In genomic region chr6:83161921-83162641, GRCm38 (mm10) we compare ENCODE assay signal across 8 mouse cellular contexts. TPM values are rescaled to one million over a fixed set of nuclear protein-coding genes. Genes with fewer than 3 reads are reported as not detected.
A peak's percentile ranks its signal among the peaks of the same experiment; 100 is the strongest.
DNase-seq lines count a peak whose midpoint lies in the region; ATAC-seq and TF ChIP-seq lines count a peak whose summit lies in the region.

No protein-coding gene starts in this region.

- TF ChIP-seq CTCF in liver, embryonic 14.5 days (IDR thresholded peaks at IDR 0.05; ENCODE audit: low read depth) = no peak

- DNase-seq in B cell, adult 2 months = peak; percentile 5 to 8
- DNase-seq in adrenal gland, adult 18-20 months (ENCODE audit: low spot score in 2 of 2) = peak; percentile 43 to 45
- peak; percentile 75 for DNase-seq in intestine, embryonic 14.5 days (ENCODE audit: low spot score)
- DNase-seq in liver, embryonic 14.5 days (ENCODE audit: low read depth in 3 of 3, low spot score in 3 of 3) = no peak
- no peak for DNase-seq in left cerebral cortex, adult 11 months (ENCODE audit: low spot score)
- DNase-seq in frontal cortex, adult 2 months (ENCODE audit: extremely low spot score in 1 of 2, low spot score in 1 of 2) = no peak

- no peaks in the 10 kb centered on the region for H3K9me3 ChIP-seq in forebrain, embryonic 12.5 days
- no peaks in the 10 kb centered on the region for H3K9me3 ChIP-seq in intestine, embryonic 14.5 days (ENCODE audit: control insufficient read depth, low read length)
- no peaks in the 10 kb centered on the region for H3K9me3 ChIP-seq in liver, embryonic 14.5 days (ENCODE audit: control insufficient read depth, low read length)
- no peaks in the 10 kb centered on the region for H3K9me3 ChIP-seq in neural tube, embryonic 12.5 days

- H3K4me2 ChIP-seq in forebrain, embryonic 12.5 days = peak overlapping the region; percentile 40
- H3K4me2 ChIP-seq in intestine, embryonic 14.5 days (ENCODE audit: low read length) = peak overlapping the region; percentile 83
- peak overlapping the region; percentile 52 for H3K4me2 ChIP-seq in liver, embryonic 14.5 days (ENCODE audit: low read depth)
- peak overlapping the region; percentile 53 for H3K4me2 ChIP-seq in neural tube, embryonic 12.5 days (replicated peaks)

- WGBS in forebrain, embryonic 12.5 days = under 1% methylated on average over 49 of the region's 49 CpGs
- under 1% methylated on average over 49 of the region's 49 CpGs for WGBS in intestine, embryonic 14.5 days
- 1% methylated on average over 49 of the region's 49 CpGs for WGBS in liver, embryonic 14.5 days (ENCODE audit: insufficient replicate concordance)
- WGBS in neural tube, embryonic 12.5 days = under 1% methylated on average over 49 of the region's 49 CpGs

- no peak for TF ChIP-seq EP300 in liver, embryonic 14.5 days (IDR thresholded peaks at IDR 0.05; ENCODE audit: low read depth)

- H3K9ac ChIP-seq in forebrain, embryonic 12.5 days = 0 out of 2 replicates have a peak overlapping the region, but pooled peaks have one; percentile 22
- H3K9ac ChIP-seq in intestine, embryonic 14.5 days (ENCODE audit: low read length) = peak overlapping the region; percentile 35
- no peak overlapping the region for H3K9ac ChIP-seq in liver, embryonic 14.5 days (replicated peaks)
- H3K9ac ChIP-seq in neural tube, embryonic 12.5 days = 0 out of 2 replicates have a peak overlapping the region, but pooled peaks have one; percentile 33

- no peak for ATAC-seq in forebrain, embryonic 12.5 days (ENCODE audit: low FRiP score)
- 0 out of 2 replicates have a peak, but pooled peaks have one; percentile 24 for ATAC-seq in intestine, embryonic 14.5 days (replicated peaks; ENCODE audit: low FRiP score, low TSS enrichment, low read depth)
- no peak for ATAC-seq in liver, embryonic 14.5 days (ENCODE audit: insufficient read depth)
- no peak for ATAC-seq in neural tube, embryonic 12.5 days (ENCODE audit: low FRiP score, low read depth)

- H3K36me3 ChIP-seq in forebrain, embryonic 12.5 days (replicated peaks) = no peaks in the 10 kb centered on the region
- H3K36me3 ChIP-seq in intestine, embryonic 14.5 days (ENCODE audit: control insufficient read depth, insufficient read depth, low read length) = no peaks in the 10 kb centered on the region
- no peaks in the 10 kb centered on the region for H3K36me3 ChIP-seq in liver, embryonic 14.5 days (replicated peaks; ENCODE audit: control insufficient read depth, insufficient read depth, low read depth)
- no peaks in the 10 kb centered on the region for H3K36me3 ChIP-seq in neural tube, embryonic 12.5 days

- peak overlapping the region; percentile 27 for H3K4me3 ChIP-seq in forebrain, embryonic 12.5 days (replicated peaks)
- peak overlapping the region; percentile 42 for H3K4me3 ChIP-seq in intestine, embryonic 14.5 days (ENCODE audit: low read depth, low read length)
- peak overlapping the region; percentile 9 to 35; a peak in 2 of 4 replicates for H3K4me3 ChIP-seq in liver, embryonic 14.5 days (ENCODE audit: insufficient read depth in 1 of 2, low read depth in 2 of 2, low read length in 2 of 2)
- peak overlapping the region; percentile 30 for H3K4me3 ChIP-seq in neural tube, embryonic 12.5 days

- H3K27ac ChIP-seq in forebrain, embryonic 12.5 days = no peak overlapping the region
- no peak overlapping the region for H3K27ac ChIP-seq in intestine, embryonic 14.5 days (ENCODE audit: low read depth)
- no peak overlapping the region for H3K27ac ChIP-seq in liver, embryonic 14.5 days
- H3K27ac ChIP-seq in neural tube, embryonic 12.5 days = no peak overlapping the region

- peaks cover 28% of the 10 kb centered on the region for H3K4me1 ChIP-seq in forebrain, embryonic 12.5 days
- peaks cover 24% of the 10 kb centered on the region for H3K4me1 ChIP-seq in intestine, embryonic 14.5 days (replicated peaks; ENCODE audit: control insufficient read depth, insufficient read depth, low read length)
- H3K4me1 ChIP-seq in liver, embryonic 14.5 days (replicated peaks; ENCODE audit: control insufficient read depth in 2 of 2, insufficient read depth in 2 of 2, low read length in 1 of 2) = peaks cover 6 to 10% of the 10 kb centered on the region in 2 experiments
- H3K4me1 ChIP-seq in neural tube, embryonic 12.5 days = peaks cover 24% of the 10 kb centered on the region

- H3K27me3 ChIP-seq in forebrain, embryonic 12.5 days = peaks cover 38% of the 10 kb centered on the region
- peaks cover 27% of the 10 kb centered on the region for H3K27me3 ChIP-seq in intestine, embryonic 14.5 days (replicated peaks; ENCODE audit: control insufficient read depth, insufficient read depth, low read length)
- peaks cover 37% of the 10 kb centered on the region for H3K27me3 ChIP-seq in liver, embryonic 14.5 days (ENCODE audit: control insufficient read depth, insufficient read depth, low read length)
- H3K27me3 ChIP-seq in neural tube, embryonic 12.5 days (replicated peaks) = peaks cover 29% of the 10 kb centered on the region

RNA-seq across cellular contexts. Expression of gene Dctn1, which starts 3.6 kb away (rescaled TPM):
- 100 to 1,000 TPM; 111 to 138 TPM for total RNA-seq in adrenal gland, adult 18-20 months (2021)
- 128 and 137 TPM in 2 replicates for polyA plus RNA-seq in forebrain, embryonic 12.5 days (2016; fragmentation: Nextera tagmentation; extraction: Ambion mirVana)
- polyA plus RNA-seq in intestine, embryonic 14.5 days (2014; fragmentation: Nextera tagmentation; extraction: Ambion mirVana) = 75.3 and 76.0 TPM in 2 replicates
- 16.9 and 21.1 TPM in 2 replicates for polyA plus RNA-seq in liver, embryonic 14.5 days (2012; rRNA removed)
- polyA plus RNA-seq in liver, embryonic 14.5 days (2014; fragmentation: Nextera tagmentation; extraction: Ambion mirVana) = 22.5 and 24.0 TPM in 2 replicates
- 181 and 196 TPM in 2 replicates for polyA plus RNA-seq in neural tube, embryonic 12.5 days (2016; fragmentation: Nextera tagmentation; extraction: Ambion mirVana)
- polyA plus RNA-seq in frontal cortex, adult 2 months (2012; rRNA removed) = 344 and 369 TPM in 2 replicates

RNA-seq across cellular contexts. Expression of gene 1700003E16Rik, which starts 5.9 kb away (rescaled TPM):
- 1 to 10 TPM; 1.1 to 1.4 TPM for total RNA-seq in adrenal gland, adult 18-20 months (2021)
- 1.8 and 2.7 TPM in 2 replicates for polyA plus RNA-seq in forebrain, embryonic 12.5 days (2016; fragmentation: Nextera tagmentation; extraction: Ambion mirVana)
- polyA plus RNA-seq in intestine, embryonic 14.5 days (2014; fragmentation: Nextera tagmentation; extraction: Ambion mirVana) = 0.47 and 0.83 TPM in 2 replicates
- polyA plus RNA-seq in liver, embryonic 14.5 days (2012; rRNA removed) = not detected in 2 replicates
- polyA plus RNA-seq in liver, embryonic 14.5 days (2014; fragmentation: Nextera tagmentation; extraction: Ambion mirVana) = 0.06 and 0.15 TPM in 2 replicates
- 2.6 TPM in 2 replicates for polyA plus RNA-seq in neural tube, embryonic 12.5 days (2016; fragmentation: Nextera tagmentation; extraction: Ambion mirVana)
- polyA plus RNA-seq in frontal cortex, adult 2 months (2012; rRNA removed) = 28.6 TPM in 2 replicates

RNA-seq across cellular contexts. Expression of gene Wdr54, which starts 5.9 kb away (rescaled TPM):
- total RNA-seq in adrenal gland, adult 18-20 months (2021) = 1 to 10 TPM; 1.9 to 3.6 TPM
- polyA plus RNA-seq in forebrain, embryonic 12.5 days (2016; fragmentation: Nextera tagmentation; extraction: Ambion mirVana) = 12.5 and 15.4 TPM in 2 replicates
- 4.3 and 6.4 TPM in 2 replicates for polyA plus RNA-seq in intestine, embryonic 14.5 days (2014; fragmentation: Nextera tagmentation; extraction: Ambion mirVana)
- polyA plus RNA-seq in liver, embryonic 14.5 days (2012; rRNA removed) = 0.15 and 0.44 TPM in 2 replicates
- polyA plus RNA-seq in liver, embryonic 14.5 days (2014; fragmentation: Nextera tagmentation; extraction: Ambion mirVana) = 0.32 and 0.35 TPM in 2 replicates
- 11.5 and 13.5 TPM in 2 replicates for polyA plus RNA-seq in neural tube, embryonic 12.5 days (2016; fragmentation: Nextera tagmentation; extraction: Ambion mirVana)
- 26.6 and 27.7 TPM in 2 replicates for polyA plus RNA-seq in frontal cortex, adult 2 months (2012; rRNA removed)

RNA-seq across cellular contexts. Expression of gene Rtkn, which starts 26.8 kb away (rescaled TPM):
- total RNA-seq in adrenal gland, adult 18-20 months (2021) = 1 to 10 TPM; 4.7 to 6.6 TPM
- polyA plus RNA-seq in forebrain, embryonic 12.5 days (2016; fragmentation: Nextera tagmentation; extraction: Ambion mirVana) = 19.9 and 20.1 TPM in 2 replicates
- 16.9 and 17.6 TPM in 2 replicates for polyA plus RNA-seq in intestine, embryonic 14.5 days (2014; fragmentation: Nextera tagmentation; extraction: Ambion mirVana)
- 11.1 TPM in 2 replicates for polyA plus RNA-seq in liver, embryonic 14.5 days (2012; rRNA removed)
- 5.3 and 5.5 TPM in 2 replicates for polyA plus RNA-seq in liver, embryonic 14.5 days (2014; fragmentation: Nextera tagmentation; extraction: Ambion mirVana)
- 33.7 and 38.0 TPM in 2 replicates for polyA plus RNA-seq in neural tube, embryonic 12.5 days (2016; fragmentation: Nextera tagmentation; extraction: Ambion mirVana)
- 101 and 119 TPM in 2 replicates for polyA plus RNA-seq in frontal cortex, adult 2 months (2012; rRNA removed)

RNA-seq across cellular contexts. Expression of gene Ino80b, which starts 36.9 kb away (rescaled TPM):
- 10 to 100 TPM; 20.1 to 20.7 TPM for total RNA-seq in adrenal gland, adult 18-20 months (2021)
- polyA plus RNA-seq in forebrain, embryonic 12.5 days (2016; fragmentation: Nextera tagmentation; extraction: Ambion mirVana) = 19.0 and 20.6 TPM in 2 replicates
- 13.4 and 13.8 TPM in 2 replicates for polyA plus RNA-seq in intestine, embryonic 14.5 days (2014; fragmentation: Nextera tagmentation; extraction: Ambion mirVana)
- polyA plus RNA-seq in liver, embryonic 14.5 days (2012; rRNA removed) = 9.4 and 11.6 TPM in 2 replicates
- polyA plus RNA-seq in liver, embryonic 14.5 days (2014; fragmentation: Nextera tagmentation; extraction: Ambion mirVana) = 4.4 and 5.2 TPM in 2 replicates
- polyA plus RNA-seq in neural tube, embryonic 12.5 days (2016; fragmentation: Nextera tagmentation; extraction: Ambion mirVana) = 17.6 and 18.7 TPM in 2 replicates
- 24.6 and 31.4 TPM in 2 replicates for polyA plus RNA-seq in frontal cortex, adult 2 months (2012; rRNA removed)

Comparison
In these comparisons a context has a peak if more than half of its experiments do, and no peak if none do; other contexts are left out.
1. DNase-seq: peak in B cell, adult 2 months (2 of 2), adrenal gland, adult 18-20 months (2 of 2) and intestine, embryonic 14.5 days (single experiment); none in liver, embryonic 14.5 days (0 of 3), left cerebral cortex, adult 11 months (single experiment) and frontal cortex, adult 2 months (0 of 2).
2. Peak in every context shown above with its lines, with median percentiles within 50 percentile points of each other: H3K4me2 ChIP-seq and H3K4me3 ChIP-seq.